Mouse (Mus musculus) cerebellum, postnatal 25 days (tissue): ENCODE measurements at regions not wholly inside any gene's neighbourhood (a gene's known extent, or its start where the extent isn't known, plus 50 kb on each side); places are given as distances from the start of the nearest gene placed in this dataset.

Source experiments
- DNase-seq, 2 experiments: peaks; one replicate each; pipeline ENCODE4 v3.0.0; 2021; ENCODE audit warnings: mixed read lengths in 2 of 2

GRCm38 (mm10) chr3:132023342-132023741 is 61.8 kb upstream of the Dkk2 start:
- no peak for DNase-seq

DNA sequence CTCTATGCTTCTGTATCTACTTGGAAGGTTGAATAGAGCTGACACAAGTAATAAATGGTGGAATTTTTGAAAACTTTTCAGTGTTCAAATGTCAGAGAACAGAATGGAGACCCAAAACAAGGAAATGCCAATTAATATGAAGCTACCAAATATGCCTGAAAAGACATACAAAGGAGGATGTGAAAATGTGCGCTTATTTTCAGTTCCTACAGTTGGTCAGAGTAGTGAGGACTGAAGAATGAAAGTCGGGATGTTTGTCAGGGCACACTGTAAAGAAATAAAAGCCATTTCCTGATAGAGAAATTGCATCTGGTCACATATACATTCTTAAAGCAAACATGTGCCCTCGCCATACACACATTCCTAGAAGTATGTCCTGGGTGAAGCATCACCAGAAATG is 56.0 kb upstream of the Dkk2 start:
- no peak for DNase-seq

DNA sequence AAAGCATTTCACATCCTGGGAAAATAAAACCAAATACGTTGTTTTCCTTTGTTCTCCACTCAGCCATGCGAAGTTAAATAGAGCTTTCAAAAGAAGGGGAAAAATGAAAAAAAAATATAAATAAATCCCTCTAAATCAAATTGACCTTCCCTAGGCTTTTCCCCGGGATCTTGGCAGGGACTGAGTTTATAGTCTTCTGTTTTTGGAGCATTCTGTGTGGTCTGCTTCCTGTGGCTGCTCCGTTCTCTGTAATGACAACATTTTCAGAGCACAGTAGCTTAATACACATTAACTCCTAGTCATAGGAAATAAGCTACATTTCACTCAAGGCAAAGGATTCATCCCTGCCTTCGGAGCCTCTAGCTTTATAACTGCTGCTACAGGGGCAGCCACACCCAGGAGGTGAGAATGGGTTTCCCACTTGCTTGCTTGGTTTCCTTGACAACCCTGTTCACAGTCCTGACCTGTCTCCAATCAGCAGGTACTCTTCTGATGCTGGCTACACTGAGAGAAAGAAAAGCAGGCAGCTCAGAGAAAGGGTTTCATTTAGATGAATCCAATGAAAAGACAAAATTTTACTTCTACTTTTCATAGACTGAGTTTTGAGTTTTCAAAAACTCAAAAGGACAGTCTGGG is 51.9 kb upstream of the Dkk2 start:
- no peak for DNase-seq

- no peak for DNase-seq
Observed at GRCm38 (mm10) chr3:132035176-132035575, 49.9 kb upstream of the Dkk2 start.
